Mouse (Mus musculus): ENCODE data around the gene Ccdc188.

DNA sequence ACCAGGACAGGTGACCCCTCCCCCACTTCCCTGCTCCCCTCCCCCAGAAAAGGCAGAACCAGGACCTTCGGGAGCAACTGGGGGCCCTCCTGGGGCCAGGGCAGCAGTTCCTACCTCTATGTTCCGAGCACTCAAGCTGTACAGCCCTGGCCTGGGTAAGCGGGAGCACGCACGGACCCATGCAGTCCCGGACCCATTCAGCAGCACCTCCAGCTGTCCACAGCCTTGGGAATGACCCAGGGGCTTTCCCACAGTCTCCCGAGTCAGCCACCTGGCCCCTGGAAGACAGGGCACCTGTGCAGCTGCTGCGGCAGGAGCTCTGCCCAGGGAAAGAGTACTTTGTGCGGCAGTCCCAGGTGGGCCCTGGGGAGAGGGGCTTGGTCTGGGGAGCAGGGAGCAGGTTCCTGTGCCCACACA is 909 bp downstream of the Ccdc188 start:
- no peak for TF ChIP-seq FLI1 (IDR thresholded peaks at IDR 0.05; ENCODE audit: low read length)
- no peak for TF ChIP-seq GATA1 (IDR thresholded peaks at IDR 0.05; ENCODE audit: borderline replicate concordance, low read length)

Data from megakaryocyte, embryonic 14.5 days (primary cell).